Mouse (Mus musculus) embryonic facial prominence, embryonic 14.5 days (tissue): ENCODE results near the gene Ccdc186. TPM values are rescaled to one million over a fixed set of nuclear protein-coding genes. Genes with fewer than 3 reads are reported as not detected.

Source experiments
- polyA plus RNA-seq: library from polyadenylated mRNA; unstranded; fragments of >200 nt; fragmentation: Nextera tagmentation; extraction: Ambion mirVana; gene quantifications from 2 replicates; pipeline ENCODE4 v1.2.1, GENCODE M21; 2014

The Ccdc186 gene
- polyA plus RNA-seq, 1 experiment from 2014 or later = 20.2 TPM

Other genes with a start within 250 kb of the Ccdc186 start
- 1.3 and 1.7 TPM in 2 replicates for gene Adrb1, start 100.0 kb downstream of the Ccdc186 start, polyA plus RNA-seq
- 1.6 and 3.9 TPM in 2 replicates for gene Tdrd1, start 4.0 kb upstream of the Ccdc186 start, polyA plus RNA-seq
- gene Vwa2, start 52.1 kb upstream of the Ccdc186 start, polyA plus RNA-seq = 4.7 and 5.0 TPM in 2 replicates
- gene Afap1l2, start 186.0 kb upstream of the Ccdc186 start, polyA plus RNA-seq = 10.8 and 11.5 TPM in 2 replicates